Mouse (Mus musculus): ENCODE measurements around the gene Aurkb.

Aurkb gene

DNA sequence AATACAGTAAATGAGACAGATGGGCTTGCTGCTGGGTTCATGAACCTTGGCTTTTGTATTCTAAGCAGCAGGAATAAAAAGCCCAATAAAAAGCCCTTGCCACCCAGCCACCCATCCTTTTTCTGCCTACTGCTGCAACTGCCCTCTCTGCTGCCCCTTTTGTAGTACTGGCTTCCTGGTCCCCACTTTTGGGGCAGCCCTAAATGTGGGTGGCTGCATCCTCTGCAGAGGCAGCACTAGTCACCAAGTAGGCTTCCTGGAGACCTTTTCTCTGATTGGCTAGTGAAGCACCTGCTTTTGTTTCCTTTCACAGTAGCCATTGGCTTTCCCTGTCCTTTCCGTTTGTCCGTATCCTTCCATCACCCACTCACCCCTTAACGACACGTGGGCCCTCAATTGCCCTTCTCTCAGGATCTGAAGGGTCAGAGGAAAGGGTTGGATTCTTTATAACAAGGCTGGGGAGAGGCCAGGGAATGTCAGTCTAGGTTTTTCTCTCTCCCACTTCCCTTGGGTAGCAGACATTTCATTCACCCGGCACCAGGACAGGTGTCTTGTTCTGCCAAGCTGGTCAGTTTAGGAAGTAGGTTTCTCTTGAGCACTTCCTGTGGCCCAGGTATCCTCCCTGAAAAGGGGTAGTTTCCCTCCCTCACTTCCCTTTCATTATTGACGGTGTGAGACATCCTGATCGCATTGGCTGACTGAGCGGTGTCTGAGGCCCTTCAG, 52.8 kb downstream of the Aurkb start:
- DNase-seq (ENCODE audit: low spot score in 2 of 2): peak; percentile 28 to 32

DNA sequence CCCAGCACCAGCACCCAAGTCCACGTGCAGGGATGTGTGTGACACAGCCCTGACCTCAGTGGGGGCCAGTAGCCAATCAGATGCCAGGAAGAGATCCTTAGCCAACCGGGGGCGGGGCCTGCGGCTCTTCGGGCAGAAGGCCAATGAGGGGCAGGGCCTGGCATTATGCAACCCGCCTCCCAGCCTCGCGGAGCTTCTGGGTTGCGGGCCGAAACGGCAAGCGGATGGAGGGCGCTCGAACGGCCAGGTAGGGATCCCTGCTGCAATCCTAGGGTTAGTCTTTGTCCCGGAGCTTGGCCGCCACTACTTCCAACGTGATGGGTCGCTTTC, 53.3 kb downstream of the Aurkb start:
- peak; percentile 76 to 81 for DNase-seq (ENCODE audit: low spot score in 2 of 2)

DNA sequence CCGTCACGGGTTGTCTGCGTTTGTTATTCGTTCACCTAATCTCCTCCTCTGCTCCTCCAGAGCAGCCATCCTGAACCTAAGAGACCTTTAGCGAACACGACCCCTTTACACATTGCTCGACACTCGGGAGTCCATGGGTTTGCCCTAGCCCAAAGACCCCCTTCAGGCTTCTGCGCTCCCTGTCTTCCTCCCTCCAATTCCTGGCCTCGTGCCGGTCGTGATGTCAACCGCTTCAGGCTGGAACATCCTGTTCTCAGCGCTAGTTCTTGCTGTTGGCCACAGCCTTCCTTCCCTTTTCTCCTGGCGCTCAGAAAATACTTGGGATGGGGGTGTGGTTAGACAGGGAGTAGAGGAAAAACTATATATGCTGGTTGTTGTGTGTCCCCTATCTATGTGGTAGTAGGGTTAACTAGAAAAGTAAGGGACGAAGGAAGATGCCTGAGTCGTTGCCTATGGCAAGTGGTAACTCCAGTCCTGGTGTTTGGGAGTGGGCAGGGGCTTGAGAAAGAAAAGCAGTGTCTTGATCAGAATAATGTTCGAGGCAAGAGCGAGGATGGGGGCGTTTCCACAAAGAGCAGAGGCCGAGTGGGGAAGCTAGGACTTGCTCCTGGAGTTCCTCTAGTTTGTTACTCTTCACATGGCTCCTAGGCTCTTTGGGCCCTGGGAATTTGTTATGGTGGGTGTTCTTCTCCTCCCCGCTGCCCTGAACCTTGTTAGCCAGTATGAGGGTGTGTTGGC, 53.9 kb downstream of the Aurkb start:
- no peak for DNase-seq (ENCODE audit: low spot score in 2 of 2)

DNA sequence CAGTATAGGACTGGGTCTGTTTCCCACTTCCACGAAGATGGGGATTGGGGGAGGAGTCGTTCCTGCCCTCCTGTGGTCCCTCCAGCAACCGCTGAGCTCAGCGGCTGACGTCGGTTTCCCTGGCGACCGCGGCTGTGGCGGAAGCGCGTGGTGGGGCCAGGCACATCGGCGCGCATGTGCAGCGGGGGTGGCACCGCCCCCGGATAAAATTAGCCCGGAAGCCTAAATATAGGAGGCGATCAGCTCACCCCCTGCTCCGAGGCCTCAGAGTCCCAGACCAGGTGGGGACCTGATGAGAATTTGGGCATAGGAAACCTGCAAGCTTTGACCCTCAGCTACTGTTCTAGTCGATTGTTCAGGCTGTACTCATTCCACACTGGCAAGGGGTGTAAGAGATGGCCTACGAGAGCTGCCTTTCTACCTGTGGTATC, 54.5 kb downstream of the Aurkb start:
- peak; percentile 82 to 87 for DNase-seq (ENCODE audit: low spot score in 2 of 2)

DNA sequence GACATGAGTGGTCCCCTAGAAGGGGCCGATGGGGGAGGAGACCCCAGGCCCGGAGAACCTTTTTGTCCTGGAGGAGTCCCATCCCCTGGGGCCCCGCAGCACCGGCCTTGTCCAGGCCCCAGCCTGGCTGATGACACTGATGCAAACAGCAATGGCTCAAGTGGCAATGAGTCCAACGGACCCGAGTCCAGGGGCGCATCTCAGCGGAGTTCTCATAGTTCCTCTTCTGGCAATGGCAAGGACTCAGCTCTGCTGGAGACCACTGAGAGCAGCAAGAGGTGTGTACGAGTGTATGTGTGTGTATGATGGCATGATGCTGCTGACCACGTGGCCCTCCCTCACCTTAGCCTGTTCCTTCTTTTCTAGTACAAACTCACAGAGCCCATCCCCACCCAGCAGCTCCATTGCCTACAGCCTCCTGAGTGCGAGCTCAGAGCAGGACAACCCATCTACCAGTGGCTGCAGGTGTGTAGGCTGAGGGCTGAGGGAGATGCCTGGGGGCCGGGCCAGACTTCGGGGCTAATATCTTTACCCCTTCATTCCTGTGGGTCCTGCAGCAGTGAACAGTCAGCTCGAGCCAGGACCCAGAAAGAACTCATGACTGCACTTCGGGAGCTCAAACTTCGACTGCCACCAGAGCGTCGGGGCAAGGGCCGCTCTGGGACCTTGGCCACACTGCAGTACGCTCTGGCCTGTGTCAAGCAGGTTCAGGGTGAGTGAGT, 55.4 kb downstream of the Aurkb start:
- DNase-seq (ENCODE audit: low spot score in 2 of 2): no peak

All from thymus, postnatal 10 days (tissue).